Mouse (Mus musculus): ENCODE data around the gene Abcc8.

DNA sequence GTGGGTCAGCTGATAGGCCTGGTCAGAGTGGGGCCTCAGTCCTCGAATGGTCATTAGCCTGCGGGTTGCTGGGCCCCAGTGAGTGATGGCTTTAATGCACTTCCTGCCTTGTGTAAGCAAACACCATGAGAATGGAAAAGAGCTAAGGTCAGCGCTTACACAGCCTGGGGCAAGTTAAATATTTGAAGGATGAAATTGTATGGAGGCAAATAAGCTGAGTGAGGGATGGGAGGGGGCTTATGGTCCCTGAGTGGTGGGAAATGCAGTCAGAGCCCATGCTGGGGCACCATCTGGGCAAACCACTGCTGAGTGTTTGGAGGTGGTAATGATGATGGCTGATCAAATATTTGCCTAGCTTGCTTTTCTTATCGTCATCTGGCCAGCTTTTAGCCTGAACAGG is 56.9 kb downstream of the Abcc8 start:
- no peak for TF ChIP-seq POLR2A (IDR thresholded peaks at IDR 0.05; ENCODE audit: borderline replicate concordance, low read depth, low read length)
- TF ChIP-seq CTCF (IDR thresholded peaks at IDR 0.05; ENCODE audit: low read depth, low read length): no peak
